Mouse (Mus musculus): ENCODE results near the gene Tle3.

DNA sequence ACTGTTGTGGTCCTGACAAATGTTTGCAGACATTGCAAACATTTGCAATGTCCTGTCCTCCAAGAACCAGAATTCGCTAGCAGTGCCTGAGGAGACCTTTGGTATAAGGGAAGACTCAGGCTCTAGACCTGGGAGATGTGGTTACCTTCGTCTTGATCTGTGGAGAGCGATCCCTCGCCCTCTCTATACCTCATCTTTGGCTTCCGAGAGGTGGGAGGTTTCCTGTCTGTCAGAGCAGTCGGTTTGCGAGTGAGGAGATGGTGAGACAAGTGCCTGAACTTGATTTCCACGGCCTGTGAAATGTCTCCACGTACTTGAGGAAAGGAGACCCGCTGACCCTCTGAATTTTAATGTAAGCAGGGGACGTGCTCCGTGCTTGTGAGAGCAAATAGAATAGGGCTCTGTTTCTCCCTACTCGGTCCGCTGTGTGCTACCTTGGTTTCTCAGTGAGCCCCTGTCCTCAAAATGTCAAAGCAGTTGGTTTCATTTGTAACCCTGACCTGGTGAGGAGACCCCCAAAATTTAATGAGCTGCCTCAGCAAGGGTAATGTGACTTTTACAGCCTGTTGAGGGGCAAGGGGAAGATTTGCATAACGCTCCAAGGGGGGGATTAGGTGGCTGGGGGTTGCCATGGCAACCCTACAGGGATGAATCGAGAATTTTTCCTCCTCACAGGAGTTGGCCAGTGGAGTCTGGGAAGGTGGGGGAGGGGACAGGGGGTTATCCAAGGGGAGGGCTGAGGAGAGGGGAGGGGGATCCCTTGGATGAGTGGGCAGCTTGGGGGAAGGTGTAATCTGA is 12.7 kb downstream of the Tle3 start:
- no peak for TF ChIP-seq POLR2A (IDR thresholded peaks at IDR 0.05; ENCODE audit: borderline replicate concordance, control insufficient read depth, low read depth, low read length)
- no peak for TF ChIP-seq CTCF (IDR thresholded peaks at IDR 0.05; ENCODE audit: control insufficient read depth, insufficient read depth, low read length)

Data from bone marrow, adult 2 months (tissue).